Mouse (Mus musculus) WW6 (cell line): ENCODE measurements around the gene H2al1n.
"Not testable (repeated sequence)": the region's sequence is repeated elsewhere in the genome, so short reads cannot be mapped to it uniquely, and the experiment has no call there.

Experiments
- DNase-seq: peaks from one replicate; pipeline ENCODE4 v3.0.0-alpha.2; 2013; ENCODE audit warnings: low read depth, low spot score

Gene H2al1n

GRCm38 (mm10) chrX:14210848-14211247 lies at the start of gene H2al1n:
TSS of gene H2al1n (plus strand) at chrX:14211148.
- DNase-seq: not testable (repeated sequence)

- no peak for DNase-seq
Observed at GRCm38 (mm10) chrX:14199284-14199683, 11.7 kb upstream of the H2al1n start.

GRCm38 (mm10) chrX:14206112-14206875 lies 4.7 kb upstream of the H2al1n start:
- DNase-seq: no peak

GRCm38 (mm10) chrX:14229218-14229617 lies 18.3 kb downstream of the H2al1n start:
- no peak for DNase-seq

- no peak for DNase-seq
Observed at GRCm38 (mm10) chrX:14259597-14260239, 48.8 kb downstream of the H2al1n start.
